Mouse (Mus musculus): Measurements from ENCODE around the gene Wfikkn1.
"Not testable (repeated sequence)": the region's sequence is repeated elsewhere in the genome, so short reads cannot be mapped to it uniquely, and the experiment has no call there.

Gene Wfikkn1

GRCm38 (mm10) chr17:25885636-25886035 lies 5.0 kb upstream of the Wfikkn1 start:
- DNase-seq (ENCODE audit: low read depth): peak; percentile 58

GRCm38 (mm10) chr17:25883824-25884223 lies 3.2 kb upstream of the Wfikkn1 start:
- DNase-seq (ENCODE audit: low read depth): no peak

GRCm38 (mm10) chr17:25883268-25883667 lies 2.6 kb upstream of the Wfikkn1 start:
- no peak for DNase-seq (ENCODE audit: low read depth)

GRCm38 (mm10) chr17:25882306-25882705 lies 1.6 kb upstream of the Wfikkn1 start:
- no peak for DNase-seq (ENCODE audit: low read depth)

- DNase-seq (ENCODE audit: low read depth): no peak
Measured at GRCm38 (mm10) chr17:25881691-25882090, 1.0 kb upstream of the Wfikkn1 start.

GRCm38 (mm10) chr17:25880913-25881641 lies 419 bp upstream of the Wfikkn1 start:
- no peak for DNase-seq (ENCODE audit: low read depth)

- DNase-seq (ENCODE audit: low read depth): no peak
Measured at GRCm38 (mm10) chr17:25879750-25880149, 908 bp downstream of the Wfikkn1 start.

- DNase-seq (ENCODE audit: low read depth): peak; percentile 61
Measured at GRCm38 (mm10) chr17:25879261-25879660, 1.4 kb downstream of the Wfikkn1 start.

GRCm38 (mm10) chr17:25878611-25879180 lies 2.0 kb downstream of the Wfikkn1 start:
- DNase-seq (ENCODE audit: low read depth): no peak

- no peak for DNase-seq (ENCODE audit: low read depth)
Measured at GRCm38 (mm10) chr17:25877741-25878610, 2.7 kb downstream of the Wfikkn1 start.

GRCm38 (mm10) chr17:25877025-25877424 lies 3.6 kb downstream of the Wfikkn1 start:
- no peak for DNase-seq (ENCODE audit: low read depth)

GRCm38 (mm10) chr17:25876347-25876915 lies 4.2 kb downstream of the Wfikkn1 start:
- DNase-seq (ENCODE audit: low read depth): no peak

GRCm38 (mm10) chr17:25875171-25876136 lies 5.2 kb downstream of the Wfikkn1 start:
- peak; percentile 94 for DNase-seq (ENCODE audit: low read depth)

- DNase-seq (ENCODE audit: low read depth): peak; percentile 98
Measured at GRCm38 (mm10) chr17:25874721-25875170, 5.9 kb downstream of the Wfikkn1 start, which contains the start of gene Mettl26. TSS of gene Mettl26 (plus strand) at chr17:25875074.

GRCm38 (mm10) chr17:25874148-25874720 lies 6.4 kb downstream of the Wfikkn1 start:
- no peak for DNase-seq (ENCODE audit: low read depth)

GRCm38 (mm10) chr17:25873405-25874147 lies 7.1 kb downstream of the Wfikkn1 start:
- no peak for DNase-seq (ENCODE audit: low read depth)

- no peak for DNase-seq (ENCODE audit: low read depth)
Measured at GRCm38 (mm10) chr17:25872676-25873075, 8.0 kb downstream of the Wfikkn1 start.

GRCm38 (mm10) chr17:25871566-25871965 lies 9.1 kb downstream of the Wfikkn1 start:
- DNase-seq (ENCODE audit: low read depth): not testable (repeated sequence)

- no peak for DNase-seq (ENCODE audit: low read depth)
Measured at GRCm38 (mm10) chr17:25869954-25870353, 10.7 kb downstream of the Wfikkn1 start.

GRCm38 (mm10) chr17:25869498-25869897 lies 11.2 kb downstream of the Wfikkn1 start:
- DNase-seq (ENCODE audit: low read depth): no peak

All from NIH3T3 (cell line).